Mouse (Mus musculus) cortical plate, adult 2 months (tissue): ENCODE measurements around the gene Ddr2.

Source experiments
- CTCF ChIP-seq: fragments of 200-500 bp; IDR thresholded peaks from 2 replicates; pipeline ENCODE4 v1.5.1; 2011; ENCODE audit warnings: mild to moderate bottlenecking, control low read depth, low read length; ENCODE audit not compliant: insufficient read depth; ENCODE audit errors: extremely low read depth
- POLR2A ChIP-seq: fragments of 200-500 bp; IDR thresholded peaks from 2 replicates; pipeline ENCODE4 v1.6.1; 2011; ENCODE audit warnings: mild to moderate bottlenecking, low read length, control low read depth; ENCODE audit not compliant: insufficient read depth; ENCODE audit errors: extremely low read depth

- TF ChIP-seq CTCF: no peak
- TF ChIP-seq POLR2A: no peak
These were observed 141.1 kb downstream of the Ddr2 start for GRCm38 (mm10) chr1:169969516-169969886.
